Mouse (Mus musculus) 3134 (cell line): ENCODE measurements around the gene Zbtb16.

Experiments used
- DNase-seq: peaks from one replicate; pipeline ENCODE4 v3.0.0-alpha.2; 2011; ENCODE audit warnings: low spot score; ENCODE audit not compliant: insufficient read length; ENCODE audit errors: extremely low read depth

Gene Zbtb16

GRCm38 (mm10) chr9:48731651-48732536 is 104.1 kb downstream of the Zbtb16 start:
- no peak for DNase-seq

- no peak for DNase-seq
Measured at GRCm38 (mm10) chr9:48730446-48730979, 105.5 kb downstream of the Zbtb16 start.

GRCm38 (mm10) chr9:48729471-48729870 is 106.6 kb downstream of the Zbtb16 start:
- no peak for DNase-seq

GRCm38 (mm10) chr9:48728731-48729123 is 107.3 kb downstream of the Zbtb16 start:
- no peak for DNase-seq

GRCm38 (mm10) chr9:48728083-48728730 is 107.8 kb downstream of the Zbtb16 start:
- DNase-seq: no peak

DNA sequence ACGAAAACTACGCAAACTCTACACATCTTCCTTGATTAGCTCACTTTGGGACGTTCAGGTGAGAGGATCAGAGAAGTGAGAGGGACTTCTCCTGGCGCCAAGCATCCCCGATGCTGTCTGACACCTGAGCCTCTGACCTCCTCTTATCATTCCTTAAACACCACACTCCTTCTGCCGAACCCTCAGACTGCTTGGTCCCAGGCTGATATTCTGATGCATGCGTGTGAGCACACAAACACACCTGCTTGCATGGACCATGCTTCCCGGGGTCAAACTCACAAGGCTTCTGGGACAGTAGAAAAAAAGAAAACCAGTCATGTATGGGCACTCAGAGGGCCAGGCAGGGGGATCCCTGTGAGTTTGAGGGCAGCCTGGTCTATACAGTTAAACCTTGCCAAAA is 109.7 kb downstream of the Zbtb16 start:
- no peak for DNase-seq

DNA sequence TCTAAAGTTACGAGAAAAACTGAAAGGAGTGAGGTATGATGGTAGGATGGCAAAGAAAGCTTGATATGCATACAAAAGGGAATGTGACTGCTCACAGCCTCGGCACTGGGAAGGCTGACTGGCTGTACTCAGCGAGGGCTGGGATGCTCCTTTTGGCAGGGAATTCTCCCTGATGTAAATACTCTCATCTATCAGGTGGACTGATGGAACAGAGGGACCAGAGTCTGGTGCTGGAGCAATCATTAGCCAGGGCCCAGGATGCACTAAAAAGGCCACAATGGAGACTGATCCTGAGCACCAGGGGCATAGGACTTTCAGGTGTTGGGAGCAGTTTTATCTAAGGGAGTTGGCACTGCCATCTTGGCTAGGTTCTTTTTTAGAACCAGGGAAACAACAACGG is 110.1 kb downstream of the Zbtb16 start:
- DNase-seq: no peak

GRCm38 (mm10) chr9:48725161-48725560 is 110.9 kb downstream of the Zbtb16 start:
- DNase-seq: no peak

GRCm38 (mm10) chr9:48724733-48725132 is 111.3 kb downstream of the Zbtb16 start:
- no peak for DNase-seq

GRCm38 (mm10) chr9:48723511-48724304 is 112.3 kb downstream of the Zbtb16 start:
- no peak for DNase-seq

DNA sequence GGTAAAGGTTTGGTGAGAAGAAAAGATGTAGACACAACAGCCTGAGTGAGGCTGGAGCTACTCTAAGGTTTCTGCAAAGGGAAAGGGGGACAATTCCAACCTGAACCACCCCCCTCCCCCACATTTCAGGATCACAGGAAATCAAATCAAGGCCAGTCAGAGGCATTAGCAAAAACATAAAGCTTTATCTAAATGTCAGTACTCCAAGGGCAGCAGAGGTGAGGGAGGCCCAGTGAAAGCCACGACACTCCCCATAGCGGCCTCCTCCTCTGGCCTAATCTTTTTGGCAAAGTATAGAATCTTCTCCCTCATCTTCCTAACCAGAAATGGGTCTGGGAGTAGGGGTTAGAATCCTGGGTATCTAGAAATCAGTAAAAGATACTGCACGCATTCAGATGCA is 113.0 kb downstream of the Zbtb16 start:
- no peak for DNase-seq

GRCm38 (mm10) chr9:48722261-48722920 is 113.6 kb downstream of the Zbtb16 start:
- DNase-seq: no peak

GRCm38 (mm10) chr9:48721655-48722054 is 114.4 kb downstream of the Zbtb16 start:
- DNase-seq: no peak

GRCm38 (mm10) chr9:48721172-48721571 is 114.8 kb downstream of the Zbtb16 start:
- DNase-seq: no peak

DNA sequence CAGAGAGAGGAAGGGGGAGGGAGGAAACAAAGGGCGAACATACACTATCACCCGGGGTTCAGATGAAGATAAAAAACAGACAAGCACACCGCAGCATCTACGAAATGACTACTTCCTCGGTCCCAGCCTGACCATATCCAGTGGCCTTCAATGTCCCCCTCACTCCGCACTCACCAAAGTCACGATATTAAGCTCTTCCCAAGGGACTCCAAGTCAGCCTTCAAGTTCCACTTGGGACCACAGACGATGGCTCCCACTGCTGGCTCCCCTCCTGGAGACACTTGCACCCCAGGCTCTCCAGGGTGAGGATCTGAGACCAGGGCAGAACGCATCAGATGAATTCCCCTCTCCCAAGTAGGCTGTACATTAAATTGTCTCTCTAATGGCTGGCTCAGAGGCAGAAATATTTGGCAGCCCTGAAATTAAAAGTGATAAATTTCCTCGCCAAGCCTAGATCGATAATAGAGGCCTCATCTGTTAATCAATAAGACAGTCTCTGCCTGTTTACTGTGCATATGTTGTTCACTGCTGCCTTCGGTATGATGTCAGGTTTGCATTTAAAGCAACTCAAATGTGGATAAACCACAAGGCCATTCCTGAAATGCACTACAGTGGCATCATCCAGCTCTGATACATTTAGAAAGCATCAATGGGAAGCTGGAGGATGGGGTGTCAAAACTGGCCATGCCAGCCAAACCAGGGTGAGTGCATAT is 115.6 kb downstream of the Zbtb16 start:
- no peak for DNase-seq

DNA sequence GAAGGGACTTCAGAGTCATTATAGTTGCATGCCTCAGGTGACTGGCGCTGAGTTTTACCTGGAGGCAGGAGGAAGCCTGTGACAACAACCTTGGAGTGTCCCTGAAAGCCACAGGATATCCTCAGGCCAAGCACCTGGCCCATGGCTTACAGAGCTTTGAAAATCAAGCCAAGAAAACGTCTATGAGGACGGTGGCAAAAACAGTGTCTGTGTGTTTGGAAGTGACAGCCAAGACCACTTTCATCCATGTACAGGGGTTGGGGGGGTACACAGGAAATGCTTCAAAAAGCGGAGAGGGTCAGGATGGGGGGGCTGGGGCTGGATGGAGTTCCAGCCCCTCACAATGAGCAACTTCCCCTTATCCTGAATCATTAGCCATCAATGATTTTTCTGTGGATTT is 116.4 kb downstream of the Zbtb16 start:
- no peak for DNase-seq

GRCm38 (mm10) chr9:48716549-48716948 is 119.5 kb downstream of the Zbtb16 start:
- no peak for DNase-seq

DNA sequence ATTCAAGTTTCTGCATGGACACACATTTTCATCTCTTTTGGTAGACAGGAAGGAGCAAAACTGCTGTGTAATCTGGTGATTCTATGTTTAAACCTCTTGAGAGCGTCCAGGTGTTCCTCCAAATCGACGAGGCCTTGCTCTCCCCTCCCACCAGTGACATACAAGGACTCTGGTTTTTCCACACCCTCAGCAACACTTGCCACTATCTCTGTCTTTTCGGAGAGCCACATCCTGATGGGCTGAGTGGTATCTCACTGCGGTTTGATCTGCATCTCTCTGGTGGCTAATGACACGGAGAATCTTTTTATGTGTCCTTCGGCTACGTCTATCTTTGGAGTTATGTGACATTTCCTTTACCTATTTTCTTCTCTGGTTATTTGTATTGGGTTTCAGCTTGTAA is 121.0 kb downstream of the Zbtb16 start:
- no peak for DNase-seq

- no peak for DNase-seq
Measured at GRCm38 (mm10) chr9:48713779-48714178, 122.2 kb downstream of the Zbtb16 start.
